Mouse (Mus musculus) brain, embryonic 14.5 days (tissue): ENCODE data around the gene Abcb9.

ENCODE experiments used
- CTCF ChIP-seq: fragments of 200-500 bp; IDR thresholded peaks from 2 replicates; pipeline ENCODE4 v1.5.1; 2012; ENCODE audit warnings: inconsistent platforms, mild to moderate bottlenecking, moderate library complexity, borderline replicate concordance; ENCODE audit not compliant: insufficient read depth, insufficient read length; ENCODE audit errors: extremely low read depth
- POLR2A ChIP-seq: fragments of 200-500 bp; IDR thresholded peaks from 2 replicates; pipeline ENCODE4 v1.6.1; 2012; ENCODE audit warnings: mild to moderate bottlenecking, inconsistent platforms, borderline replicate concordance; ENCODE audit not compliant: poor library complexity, insufficient read depth, insufficient read length, severe bottlenecking; ENCODE audit errors: extremely low read depth

DNA sequence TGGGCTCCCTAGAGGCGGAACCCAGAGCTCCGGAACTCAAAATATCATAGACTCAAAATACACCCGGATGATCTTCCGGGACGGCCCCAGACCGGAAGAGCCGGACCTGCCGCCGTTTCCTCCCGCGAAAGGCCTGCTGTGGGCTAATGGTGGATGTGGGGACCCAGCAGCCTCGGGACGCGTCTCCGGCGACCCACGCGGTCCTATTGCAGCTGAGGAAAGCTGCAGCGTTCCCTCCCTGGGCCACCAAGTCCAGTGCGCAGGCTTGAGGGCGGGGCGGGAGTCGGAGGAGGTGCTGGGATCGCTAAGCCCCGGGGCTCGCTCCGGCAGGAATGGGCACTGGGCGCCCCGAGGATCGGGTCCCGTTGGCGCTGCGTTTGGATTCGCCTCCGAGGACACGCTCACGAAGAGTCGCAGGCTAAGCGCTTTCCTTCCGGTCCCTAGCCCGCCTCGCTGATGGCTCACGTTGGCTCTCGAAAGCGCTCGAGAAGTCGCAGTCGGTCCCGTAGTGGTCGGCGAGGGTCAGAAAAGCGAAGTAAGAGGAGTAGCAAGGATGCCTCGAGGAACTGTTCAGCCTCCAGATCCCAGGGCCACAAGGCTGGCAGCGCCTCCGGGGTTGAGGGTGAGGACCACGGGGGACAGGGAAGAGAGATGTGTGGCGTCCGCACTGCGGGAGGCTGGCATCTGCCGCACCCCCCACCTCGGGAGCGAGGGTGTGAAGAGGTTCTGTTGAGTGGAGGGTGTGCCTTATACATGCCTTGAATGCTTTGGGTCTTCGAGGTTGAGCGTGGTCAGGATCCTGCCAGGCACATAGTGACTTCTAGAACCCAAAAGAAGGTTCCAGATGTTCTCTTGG is 20.6 kb upstream of the Abcb9 start, which contains the start of gene Arl6ip4:
- TF ChIP-seq CTCF (no peak), POLR2A (peak; percentile 40; the same call in 1 of the 2 replicates)
